Mouse (Mus musculus): ENCODE results near the gene Ccnb1ip1. TPM values are rescaled to one million over a fixed set of nuclear protein-coding genes. Genes with fewer than 3 reads are reported as not detected.

Gene Ccnb1ip1
- total RNA-seq (2023) = not detected

GRCm38 (mm10) chr14:50807487-50808072, at the start of gene Ccnb1ip1, which contains the start of gene Parp2:
Ccnb1ip1 (minus strand) TSS chr14:50807732.
Parp2 (plus strand) TSS chr14:50807841.

DNA sequence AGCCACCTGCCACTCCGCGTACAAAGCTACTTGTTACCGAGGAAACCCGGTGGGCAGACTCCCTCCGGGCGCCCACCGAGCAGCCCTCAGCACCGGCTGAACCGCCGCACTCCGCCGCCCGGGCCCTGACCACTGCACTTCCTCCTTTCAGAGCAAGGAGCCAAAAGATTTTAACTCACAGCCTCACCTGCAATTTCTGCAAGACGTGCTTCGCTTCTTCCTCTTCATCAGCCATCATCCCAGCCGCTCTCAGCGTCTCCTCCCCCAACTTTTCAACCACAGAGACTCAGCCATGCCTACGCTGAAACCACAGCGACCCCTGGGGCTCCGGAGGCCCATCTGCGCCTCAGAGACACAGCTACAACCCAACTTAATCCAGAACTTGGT, 22.3 kb downstream of the Ccnb1ip1 start, which contains the start of gene Ttc5:
Gene Ttc5 (minus strand): TSS at position 269 of the 387 bp plus-strand sequence.

DNA sequence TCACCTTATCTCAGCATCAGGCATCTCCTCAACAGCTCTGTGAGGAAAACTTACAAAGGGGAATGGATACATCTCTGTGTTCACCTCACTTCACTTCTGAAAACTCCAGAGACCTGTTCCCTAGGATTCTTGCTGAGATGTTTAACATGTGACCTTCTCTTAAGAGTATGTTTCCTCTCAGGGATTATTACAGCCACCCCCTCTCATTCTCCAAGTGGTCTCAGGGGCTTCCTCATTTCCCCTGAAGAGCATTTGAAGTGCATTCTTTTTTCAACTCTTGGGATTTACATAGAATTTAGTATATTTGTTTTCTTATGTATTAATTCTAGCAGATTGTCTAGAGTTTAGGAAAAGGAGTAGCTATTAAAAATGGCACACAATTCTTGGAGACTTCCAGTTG, 62.5 kb downstream of the Ccnb1ip1 start, which contains the start of gene Olfr749:
Gene Olfr749 (minus strand): TSS at position 101 of the 400 bp plus-strand sequence.

Other genes starting within 250 kb of the Ccnb1ip1 start
- not detected for gene Olfr744, start 192.9 kb downstream of the Ccnb1ip1 start, total RNA-seq (2023)
- not detected for gene Olfr745, start 168.3 kb downstream of the Ccnb1ip1 start, total RNA-seq (2023)
- gene Olfr746, start 160.6 kb downstream of the Ccnb1ip1 start, total RNA-seq (2023) = not detected
- not detected for gene Olfr747, start 114.5 kb downstream of the Ccnb1ip1 start, total RNA-seq (2023)
- not detected for gene Olfr748, start 100.4 kb downstream of the Ccnb1ip1 start, total RNA-seq (2023)
- gene Olfr749, start 62.6 kb downstream of the Ccnb1ip1 start, total RNA-seq (2023) = not detected
- gene Ttc5, start 22.2 kb downstream of the Ccnb1ip1 start, total RNA-seq (2023) = 79.6 TPM
- gene Parp2, start 109 bp upstream of the Ccnb1ip1 start, total RNA-seq (2023) = 44.2 TPM
- 34.1 TPM for gene Tep1, start 62.8 kb upstream of the Ccnb1ip1 start, total RNA-seq (2023)
- not detected for gene Klhl33, start 89.8 kb upstream of the Ccnb1ip1 start, total RNA-seq (2023)
- gene Osgep, start 117.2 kb upstream of the Ccnb1ip1 start, total RNA-seq (2023) = 40.7 TPM
- gene Apex1, start 117.2 kb upstream of the Ccnb1ip1 start, total RNA-seq (2023) = 49.0 TPM
- 104 TPM for gene Pip4p1, start 123.1 kb upstream of the Ccnb1ip1 start, total RNA-seq (2023)
- gene Pnp, start 123.3 kb upstream of the Ccnb1ip1 start, total RNA-seq (2023) = 18.1 TPM
- 20.5 TPM for gene Gm49342, start 136.8 kb upstream of the Ccnb1ip1 start, total RNA-seq (2023)
- 1.0 TPM for gene Pnp2, start 148.3 kb upstream of the Ccnb1ip1 start, total RNA-seq (2023)
- gene Rnase10, start 200.0 kb upstream of the Ccnb1ip1 start, total RNA-seq (2023) = not detected
- gene Rnase9, start 234.1 kb upstream of the Ccnb1ip1 start, total RNA-seq (2023) = not detected
- gene Rnase11, start 242.4 kb upstream of the Ccnb1ip1 start, total RNA-seq (2023) = not detected
- gene Rnase12, start 249.9 kb upstream of the Ccnb1ip1 start, total RNA-seq (2023) = not detected